Mouse (Mus musculus) gastrocnemius, adult 2 months (tissue): ENCODE data around the gene Mmrn2. TPM values are rescaled to one million over a fixed set of nuclear protein-coding genes. Genes with fewer than 3 reads are reported as not detected.
"Not testable (repeated sequence)": the region's sequence is repeated elsewhere in the genome, so short reads cannot be mapped to it uniquely, and the experiment has no call there.

ENCODE experiments used
- DNase-seq: peaks from one replicate; pipeline ENCODE4 v3.0.0; 2022
- H3K27ac ChIP-seq: fragments of 200-600 bp; 2 replicates; pipeline ENCODE4 v1.8.1; 2022; ENCODE audit warnings: mild to moderate bottlenecking
- H3K4me3 ChIP-seq: fragments of 200-600 bp; 2 replicates; pipeline ENCODE4 v1.8.1; 2022; ENCODE audit warnings: mild to moderate bottlenecking, moderate library complexity
- CTCF ChIP-seq: fragments of 200-600 bp; IDR thresholded peaks from 2 replicates; pipeline ENCODE4 v1.8.1; 2022; ENCODE audit warnings: antibody characterized with exemption, mild to moderate bottlenecking, moderate library complexity
- intact Hi-C: fragments of 180-260 bp; cut with DNase I; formaldehyde crosslinking; loops from one replicate; pipeline ENCODE4 v1.15.1; 2025
- total RNA-seq, 2 experiments: library from RNA; stranded (reverse); gene quantifications; 2 replicates each; pipeline ENCODE4 v1.2.3; 2021

The Mmrn2 gene
- total RNA-seq, 2 experiments from 2014 or later, result 10.3 to 12.4 TPM

GRCm38 (mm10) chr14:34398901-34399300 is 23.6 kb downstream of the Mmrn2 start:
- H3K27ac ChIP-seq, result no peak overlapping the region
- no peak for DNase-seq
- no peak overlapping the region for H3K4me3 ChIP-seq
- intact Hi-C loops, result no loop called here
- TF ChIP-seq CTCF, result no peak

- intact Hi-C loops, result no loop called here
- TF ChIP-seq CTCF, result no peak
- no peak for DNase-seq
- H3K27ac ChIP-seq, result no peak overlapping the region
- H3K4me3 ChIP-seq, result no peak overlapping the region
Observed at GRCm38 (mm10) chr14:34399301-34399700, 24.0 kb downstream of the Mmrn2 start.

GRCm38 (mm10) chr14:34400021-34400420 is 24.8 kb downstream of the Mmrn2 start:
- intact Hi-C loops, result no loop called here
- H3K27ac ChIP-seq, result no peak overlapping the region
- no peak for TF ChIP-seq CTCF

GRCm38 (mm10) chr14:34401135-34401534 is 25.9 kb downstream of the Mmrn2 start:
- Histone ChIP-seq H3K4me3 (no peak overlapping the region), H3K27ac (no peak overlapping the region)
- intact Hi-C loops, result loop anchor here (1.0 kb wide), 1 partner anchor 29 kb away; no protein-coding TSS in a partner anchor
- peak; percentile 100; the same call in 1 of the 2 replicates for TF ChIP-seq CTCF
- DNase-seq, result peak; percentile 84

More at GRCm38 (mm10) chr14:34400021-34400420, 24.8 kb downstream of the Mmrn2 start:
- no peak overlapping the region for H3K4me3 ChIP-seq
- DNase-seq, result no peak

GRCm38 (mm10) chr14:34402871-34403270 is 27.6 kb downstream of the Mmrn2 start:
- intact Hi-C loops, result no loop called here
- no peak overlapping the region for H3K4me3 ChIP-seq
- TF ChIP-seq CTCF, result no peak
- DNase-seq, result no peak
- no peak overlapping the region for H3K27ac ChIP-seq

- intact Hi-C loops, result no loop called here
- Histone ChIP-seq H3K27ac (no peak overlapping the region), H3K4me3 (no peak overlapping the region)
- no peak for DNase-seq
- TF ChIP-seq CTCF, result no peak
Observed at GRCm38 (mm10) chr14:34403424-34403823, 28.2 kb downstream of the Mmrn2 start.

GRCm38 (mm10) chr14:34410716-34411115 is 35.5 kb downstream of the Mmrn2 start:
- DNase-seq, result no peak
- intact Hi-C loops, result no loop called here
- H3K27ac ChIP-seq, result no peak overlapping the region
- H3K4me3 ChIP-seq, result no peak overlapping the region
- no peak for TF ChIP-seq CTCF

- intact Hi-C loops, result no loop called here
- H3K4me3 ChIP-seq, result no peak overlapping the region
Observed at GRCm38 (mm10) chr14:34412164-34412896, 37.1 kb downstream of the Mmrn2 start.

GRCm38 (mm10) chr14:34416946-34417345 is 41.7 kb downstream of the Mmrn2 start:
- intact Hi-C loops, DNase-seq, H3K27ac ChIP-seq, H3K4me3 ChIP-seq: not testable (repeated sequence)

More at GRCm38 (mm10) chr14:34412164-34412896, 37.1 kb downstream of the Mmrn2 start:
- TF ChIP-seq CTCF, result no peak
- no peak for DNase-seq
- H3K27ac ChIP-seq, result no peak overlapping the region

GRCm38 (mm10) chr14:34417501-34417900 is 42.2 kb downstream of the Mmrn2 start:
- Histone ChIP-seq H3K4me3 (no peak overlapping the region), H3K27ac (no peak overlapping the region)
- no peak for DNase-seq
- intact Hi-C loops, result no loop called here
- no peak for TF ChIP-seq CTCF

- H3K27ac ChIP-seq, result no peak overlapping the region
- DNase-seq, result no peak
- intact Hi-C loops, result no loop called here
- no peak for TF ChIP-seq CTCF
- no peak overlapping the region for H3K4me3 ChIP-seq
Observed at GRCm38 (mm10) chr14:34421078-34421477, 45.8 kb downstream of the Mmrn2 start.

- Histone ChIP-seq H3K27ac (no peak overlapping the region), H3K4me3 (no peak overlapping the region)
- intact Hi-C loops, result no loop called here
- no peak for DNase-seq
- peak; percentile 42 for TF ChIP-seq CTCF
Observed at GRCm38 (mm10) chr14:34428274-34428673, 53.0 kb downstream of the Mmrn2 start.

GRCm38 (mm10) chr14:34429069-34429468 is 53.8 kb downstream of the Mmrn2 start:
- no peak overlapping the region for H3K4me3 ChIP-seq
- no peak overlapping the region for H3K27ac ChIP-seq
- no peak for TF ChIP-seq CTCF
- DNase-seq, result no peak
- intact Hi-C loops, result no loop called here
